Mouse (Mus musculus): Measurements from ENCODE around the gene Hoga1. TPM values are rescaled to one million over a fixed set of nuclear protein-coding genes. Genes with fewer than 3 reads are reported as not detected.

Hoga1 gene
- polyA plus RNA-seq, 1 experiment from 2014 or later, result 1.3 TPM

DNA sequence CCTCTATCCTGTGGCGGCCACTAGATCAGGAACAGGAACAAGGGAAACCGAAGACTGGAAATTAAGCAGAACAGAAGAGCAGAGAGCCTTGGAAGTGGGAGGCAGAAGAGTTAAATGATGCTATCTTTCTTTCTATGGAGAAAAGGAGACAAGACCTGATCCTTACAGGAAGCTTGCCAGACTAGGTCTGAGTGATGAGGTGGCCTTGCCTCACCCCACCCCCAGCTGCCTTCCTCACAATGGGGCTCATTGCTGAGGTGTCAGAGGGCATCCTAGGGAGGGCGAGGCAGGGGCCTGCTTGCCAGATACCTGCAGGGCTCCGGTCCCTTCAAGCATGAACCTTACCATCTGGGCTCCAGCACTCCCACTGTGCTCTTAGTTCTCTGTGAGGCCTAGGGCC, 6.5 kb downstream of the Hoga1 start, which contains the start of gene 4933411K16Rik:
4933411K16Rik (plus strand) TSS at position 301 of the 400 bp plus-strand sequence.
- WGBS, result 63% methylated on average over 4 of the region's 4 CpGs

DNA sequence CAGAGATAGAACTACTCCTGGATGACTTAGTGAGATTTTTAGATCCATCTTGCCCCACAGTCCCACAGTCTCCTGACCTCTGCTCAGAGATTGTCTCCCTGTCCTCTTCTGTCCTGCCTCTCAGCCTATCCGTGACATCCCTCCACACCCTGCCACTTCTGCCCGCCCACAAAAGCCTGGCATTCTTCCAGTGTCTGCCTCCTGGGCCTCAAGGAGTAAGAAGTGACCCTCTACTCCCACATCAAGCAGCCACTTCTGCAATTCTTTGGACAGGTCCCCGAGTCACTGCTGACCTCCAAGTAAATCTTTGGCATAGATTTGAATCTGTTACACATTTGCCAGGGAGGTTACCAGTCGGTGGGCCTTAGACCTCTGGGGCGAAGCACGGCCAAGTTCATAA, 8.8 kb downstream of the Hoga1 start:
- Histone ChIP-seq H3K4me2 (no peak overlapping the region), H3K9ac (no peak overlapping the region), H3K27me3 (no peaks in the 10 kb centered on the region), H3K4me1 (no peaks in the 10 kb centered on the region), H3K27ac (no peak overlapping the region), H3K4me3 (no peak overlapping the region), H3K9me3 (no peaks in the 10 kb centered on the region), H3K36me3 (no peaks in the 10 kb centered on the region)
- no peak for ATAC-seq (ENCODE audit: insufficient number of reproducible peaks, insufficient read depth, low FRiP score, low TSS enrichment, low read depth)
- 80% methylated on average over 6 of the region's 6 CpGs for WGBS

More for the DNA sequence above, 6.5 kb downstream of the Hoga1 start, which contains the start of gene 4933411K16Rik:
- Histone ChIP-seq H3K9me3 (no peaks in the 10 kb centered on the region), H3K36me3 (no peaks in the 10 kb centered on the region), H3K27ac (no peak within 1 kb of the TSS), H3K4me1 (no peaks in the 10 kb centered on the region), H3K27me3 (no peaks in the 10 kb centered on the region), H3K9ac (no peak within 1 kb of the TSS), H3K4me2 (no peak within 1 kb of the TSS), H3K4me3 (no peak within 1 kb of the TSS)
- ATAC-seq (ENCODE audit: insufficient number of reproducible peaks, insufficient read depth, low FRiP score, low TSS enrichment, low read depth), result no peak

DNA sequence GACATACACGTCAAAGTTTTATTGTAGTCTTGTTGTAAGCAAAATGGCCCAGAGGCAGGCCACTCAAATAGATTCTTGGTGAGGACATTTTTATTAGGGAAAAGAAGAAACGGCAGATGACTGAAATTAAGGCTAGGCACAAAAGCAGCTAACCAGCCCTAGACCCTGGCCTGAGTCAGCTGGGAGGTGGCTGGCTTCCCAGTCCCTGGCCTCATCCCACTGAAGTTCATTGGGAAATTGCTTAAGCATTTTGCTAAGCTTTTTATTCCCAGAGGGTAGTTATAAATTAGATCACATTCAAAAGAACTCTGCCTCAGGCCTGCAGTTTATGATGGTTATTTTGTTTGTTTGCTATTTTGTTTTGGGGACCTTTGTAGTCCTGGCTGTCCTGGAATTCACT, 10.5 kb downstream of the Hoga1 start:
- Histone ChIP-seq H3K36me3 (no peaks in the 10 kb centered on the region), H3K4me3 (no peak overlapping the region), H3K4me1 (no peaks in the 10 kb centered on the region), H3K9me3 (no peaks in the 10 kb centered on the region), H3K9ac (no peak overlapping the region), H3K27ac (no peak overlapping the region), H3K4me2 (no peak overlapping the region), H3K27me3 (no peaks in the 10 kb centered on the region)
- ATAC-seq (ENCODE audit: insufficient number of reproducible peaks, insufficient read depth, low FRiP score, low TSS enrichment, low read depth), result no peak
- 82% methylated on average over 2 of the region's 2 CpGs for WGBS

DNA sequence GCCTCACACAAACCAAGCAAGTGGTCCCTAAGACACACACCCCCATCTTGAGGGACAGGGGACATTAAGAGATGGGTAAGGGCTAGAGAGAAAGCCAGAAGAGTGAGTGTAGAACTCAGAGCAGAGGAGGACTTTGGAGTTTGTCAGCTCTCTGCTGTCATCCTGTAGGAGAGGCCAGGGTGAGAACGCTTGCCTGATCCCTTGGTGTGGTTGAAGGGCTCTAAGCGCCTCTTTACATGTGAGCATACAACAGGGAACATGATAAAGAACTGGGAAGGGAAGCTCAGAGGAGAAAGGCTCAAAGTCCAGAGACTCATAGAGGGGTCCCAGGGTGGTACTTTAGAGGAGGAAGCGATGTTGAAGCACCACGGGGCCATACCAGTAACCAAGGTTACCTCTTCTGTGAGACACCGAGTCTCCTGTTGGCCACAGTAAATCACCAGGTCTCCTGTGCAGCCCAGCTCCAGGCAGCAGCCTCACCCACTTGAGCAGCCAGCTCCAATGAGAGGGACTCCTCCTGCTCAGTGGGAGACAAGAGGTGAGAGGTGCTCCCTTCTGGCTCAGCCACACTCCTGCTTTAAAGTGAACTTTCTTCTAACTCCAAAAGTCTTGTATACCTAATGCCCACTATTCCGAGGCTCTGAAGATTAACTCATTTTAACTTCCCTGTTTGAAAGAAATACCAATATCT, 11.5 kb downstream of the Hoga1 start:
- Histone ChIP-seq H3K9ac (no peak overlapping the region), H3K36me3 (no peaks in the 10 kb centered on the region), H3K4me3 (no peak overlapping the region), H3K9me3 (no peaks in the 10 kb centered on the region), H3K4me2 (no peak overlapping the region), H3K27me3 (no peaks in the 10 kb centered on the region), H3K4me1 (no peaks in the 10 kb centered on the region), H3K27ac (no peak overlapping the region)
- 88% methylated on average over 6 of the region's 6 CpGs for WGBS
- no peak for ATAC-seq (ENCODE audit: insufficient number of reproducible peaks, insufficient read depth, low FRiP score, low TSS enrichment, low read depth)

DNA sequence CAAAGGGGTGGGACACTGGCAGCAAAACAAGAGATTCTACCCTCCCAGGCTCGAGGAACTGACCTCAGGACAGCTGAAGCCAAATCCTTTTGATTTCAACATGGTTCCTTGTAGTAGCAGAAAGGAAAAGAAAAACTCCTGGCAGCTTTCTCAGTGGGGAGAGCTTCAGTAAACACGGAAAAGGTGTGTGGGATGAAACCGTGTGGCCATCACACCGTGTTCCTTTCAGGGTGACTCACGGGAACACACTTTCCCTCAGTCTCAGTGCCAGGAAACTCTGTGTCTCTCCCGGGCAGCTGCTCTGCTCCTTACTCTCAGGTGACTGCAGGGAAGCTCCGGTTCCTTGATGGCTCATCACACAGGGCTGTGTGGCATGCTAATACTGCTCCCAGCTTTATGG, 13.0 kb downstream of the Hoga1 start:
- Histone ChIP-seq H3K27ac (no peak overlapping the region), H3K9ac (no peak overlapping the region), H3K4me2 (no peak overlapping the region), H3K36me3 (no peaks in the 10 kb centered on the region), H3K4me1 (no peaks in the 10 kb centered on the region), H3K4me3 (no peak overlapping the region), H3K9me3 (no peaks in the 10 kb centered on the region), H3K27me3 (no peaks in the 10 kb centered on the region)
- WGBS, result 72% methylated on average over 7 of the region's 7 CpGs
- no peak for ATAC-seq (ENCODE audit: insufficient number of reproducible peaks, insufficient read depth, low FRiP score, low TSS enrichment, low read depth)

DNA sequence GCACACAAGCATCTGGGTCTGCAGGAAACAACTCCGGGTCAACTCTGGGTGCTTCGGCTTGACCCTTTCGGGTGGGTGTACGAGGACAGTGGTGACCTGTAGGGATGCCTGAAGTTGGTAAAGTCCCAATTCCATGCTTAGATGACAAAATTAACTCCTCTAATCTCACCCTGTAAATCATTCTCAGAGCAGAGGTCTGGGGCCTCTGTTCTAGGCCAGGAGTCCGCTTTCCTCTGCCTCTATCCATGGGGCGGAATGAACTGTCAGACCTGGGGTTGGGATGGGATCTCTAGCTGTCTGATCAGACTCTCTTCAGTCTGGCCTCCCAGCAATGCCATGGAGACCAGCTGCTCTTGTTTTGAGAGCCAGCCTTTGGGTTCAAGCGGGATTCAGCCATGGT, 16.0 kb downstream of the Hoga1 start:
- WGBS, result 95% methylated on average over 7 of the region's 7 CpGs
- no peak overlapping the region for H3K4me2 ChIP-seq
- no peak overlapping the region for H3K27ac ChIP-seq
- H3K9me3 ChIP-seq, result no peaks in the 10 kb centered on the region
- H3K27me3 ChIP-seq, result no peaks in the 10 kb centered on the region
- no peaks in the 10 kb centered on the region for H3K36me3 ChIP-seq
- no peak for ATAC-seq (ENCODE audit: insufficient number of reproducible peaks, insufficient read depth, low FRiP score, low TSS enrichment, low read depth)
- H3K4me1 ChIP-seq, result no peaks in the 10 kb centered on the region
- H3K4me3 ChIP-seq, result no peak overlapping the region
- H3K9ac ChIP-seq, result no peak overlapping the region

DNA sequence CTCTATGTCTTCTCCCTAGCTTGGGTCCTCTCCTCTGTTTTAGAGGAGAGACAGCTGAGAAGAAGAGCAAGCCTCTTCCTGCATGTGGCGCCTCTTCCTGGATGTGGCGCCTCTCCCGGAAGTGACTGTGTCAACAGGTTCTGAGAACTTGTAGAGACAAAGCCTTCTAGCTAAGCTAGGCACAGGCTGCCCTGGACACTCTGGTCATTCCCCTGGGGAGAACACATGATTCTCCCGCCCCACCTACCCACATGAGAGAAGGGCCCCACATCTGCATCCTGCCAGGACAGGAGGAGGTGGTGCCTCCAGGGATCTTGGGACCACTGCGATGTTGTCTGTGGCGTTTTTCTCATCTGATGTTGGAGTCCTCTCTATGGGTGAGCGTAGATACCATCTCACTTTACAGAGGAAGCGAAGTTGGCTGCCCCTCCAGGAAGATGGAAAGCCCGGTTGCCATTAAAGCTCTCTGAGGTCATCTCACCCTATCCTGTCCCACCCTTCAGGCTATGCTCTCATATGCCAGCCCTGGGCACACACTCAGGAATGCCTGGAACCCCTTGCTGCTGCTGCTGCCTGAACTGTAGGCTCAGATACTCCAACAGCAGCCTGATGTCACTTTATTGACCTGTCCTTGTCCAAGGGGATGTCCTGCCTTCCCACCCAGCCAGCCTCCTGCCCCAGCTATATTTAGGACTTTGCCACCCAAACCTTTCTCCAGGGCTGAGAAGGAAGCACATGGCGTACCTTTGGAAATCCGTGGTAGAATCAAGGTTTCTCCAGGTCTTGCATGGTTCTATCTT, 23.2 kb downstream of the Hoga1 start:
- WGBS, result 77% methylated on average over 11 of the region's 11 CpGs
- Histone ChIP-seq H3K27me3 (no peaks in the 10 kb centered on the region), H3K27ac (no peak overlapping the region), H3K4me2 (no peak overlapping the region), H3K4me3 (no peak overlapping the region), H3K36me3 (no peaks in the 10 kb centered on the region; the same call in 1 of the 2 replicates), H3K4me1 (no peaks in the 10 kb centered on the region), H3K9ac (no peak overlapping the region), H3K9me3 (no peaks in the 10 kb centered on the region)
- ATAC-seq (ENCODE audit: insufficient number of reproducible peaks, insufficient read depth, low FRiP score, low TSS enrichment, low read depth), result no peak

DNA sequence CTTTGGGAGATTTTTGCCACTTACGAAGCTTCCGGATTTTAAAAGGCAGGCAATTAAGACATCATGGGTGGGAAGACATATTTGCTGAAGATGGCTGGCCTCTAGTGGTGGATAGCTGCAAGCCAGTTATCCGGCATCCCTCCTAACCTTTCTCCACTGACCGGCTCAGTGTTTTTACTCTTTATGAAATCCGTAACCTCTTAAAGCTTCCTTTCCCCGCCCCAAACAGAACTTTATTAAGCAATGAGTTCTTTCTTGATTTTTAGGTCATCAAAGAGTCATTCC, 23.8 kb downstream of the Hoga1 start:
- Histone ChIP-seq H3K36me3 (no peaks in the 10 kb centered on the region; the same call in 1 of the 2 replicates), H3K27me3 (no peaks in the 10 kb centered on the region), H3K9me3 (no peaks in the 10 kb centered on the region), H3K4me2 (no peak overlapping the region), H3K4me1 (no peaks in the 10 kb centered on the region), H3K4me3 (no peak overlapping the region), H3K27ac (no peak overlapping the region), H3K9ac (no peak overlapping the region)
- ATAC-seq (ENCODE audit: insufficient number of reproducible peaks, insufficient read depth, low FRiP score, low TSS enrichment, low read depth), result no peak
- WGBS, result 68% methylated on average over 6 of the region's 6 CpGs

DNA sequence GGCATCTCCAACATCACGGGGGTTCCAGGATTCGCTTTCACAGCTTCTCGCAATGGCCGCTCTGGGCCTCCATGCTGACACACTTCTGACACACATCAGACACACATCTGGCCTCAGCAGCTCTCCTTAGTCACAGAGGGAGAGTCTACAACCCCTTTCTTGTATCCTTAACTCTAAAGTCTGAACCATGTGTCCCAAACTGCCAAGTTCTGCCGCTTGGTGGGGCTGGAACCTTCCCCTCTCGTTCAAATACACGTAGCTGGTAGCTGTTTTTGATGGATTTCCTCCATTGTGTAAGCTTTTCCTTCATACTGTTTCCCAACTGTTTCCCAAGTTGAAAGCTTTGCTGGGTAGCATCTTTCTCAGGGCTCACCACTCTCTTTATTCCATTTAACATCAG, 25.8 kb downstream of the Hoga1 start:
- 75% methylated on average over 7 of the region's 7 CpGs for WGBS
- H3K4me2 ChIP-seq, result no peak overlapping the region

DNA sequence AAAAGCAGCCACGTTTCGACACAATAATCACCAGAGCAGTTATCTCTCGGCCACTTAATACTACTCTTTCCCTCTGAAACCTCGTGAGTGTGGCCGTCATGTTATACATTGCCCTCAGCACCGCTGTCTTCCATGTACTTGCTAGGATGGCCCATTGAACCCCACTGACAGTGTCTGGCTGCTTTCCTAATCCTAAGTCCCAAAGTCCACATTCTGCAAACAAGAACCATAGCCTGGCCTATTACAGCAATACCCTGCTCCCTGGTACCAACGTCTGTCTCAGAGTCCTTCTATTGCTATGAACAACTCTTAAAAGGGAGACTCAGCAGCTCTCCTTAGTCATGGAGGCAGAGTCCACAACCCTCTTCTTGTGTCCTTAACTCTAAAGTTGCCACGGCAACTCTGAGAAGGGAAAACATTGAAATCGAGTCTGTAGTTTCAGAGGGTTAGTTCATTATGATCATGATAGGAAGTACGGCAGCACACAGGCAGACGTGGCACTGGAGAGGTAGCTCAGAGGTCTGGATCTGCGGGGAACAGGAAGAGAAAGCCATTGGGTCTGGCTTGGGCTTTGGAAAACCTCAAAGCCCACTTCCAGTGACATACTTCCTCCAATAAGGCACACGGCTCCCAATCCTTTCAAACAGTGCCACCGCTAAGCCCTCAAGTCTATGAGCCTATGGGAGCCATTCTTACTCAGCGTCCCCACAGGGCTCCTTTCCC, 26.6 kb downstream of the Hoga1 start:
- H3K4me2 ChIP-seq, result no peak overlapping the region
- no peaks in the 10 kb centered on the region for H3K27me3 ChIP-seq
- no peak overlapping the region for H3K4me3 ChIP-seq
- no peaks in the 10 kb centered on the region for H3K4me1 ChIP-seq
- peaks cover 21% of the 10 kb centered on the region for H3K36me3 ChIP-seq
- no peak overlapping the region for H3K9ac ChIP-seq
- 85% methylated on average over 15 of the region's 15 CpGs for WGBS
- ATAC-seq (ENCODE audit: insufficient number of reproducible peaks, insufficient read depth, low FRiP score, low TSS enrichment, low read depth), result no peak
- H3K9me3 ChIP-seq, result no peaks in the 10 kb centered on the region
- H3K27ac ChIP-seq, result no peak overlapping the region

More for the DNA sequence above, 25.8 kb downstream of the Hoga1 start:
- no peak for ATAC-seq (ENCODE audit: insufficient number of reproducible peaks, insufficient read depth, low FRiP score, low TSS enrichment, low read depth)
- no peaks in the 10 kb centered on the region for H3K27me3 ChIP-seq
- H3K4me3 ChIP-seq, result no peak overlapping the region
- H3K36me3 ChIP-seq, result peaks cover 16% of the 10 kb centered on the region
- no peaks in the 10 kb centered on the region for H3K4me1 ChIP-seq
- no peak overlapping the region for H3K9ac ChIP-seq
- no peaks in the 10 kb centered on the region for H3K9me3 ChIP-seq
- no peak overlapping the region for H3K27ac ChIP-seq

DNA sequence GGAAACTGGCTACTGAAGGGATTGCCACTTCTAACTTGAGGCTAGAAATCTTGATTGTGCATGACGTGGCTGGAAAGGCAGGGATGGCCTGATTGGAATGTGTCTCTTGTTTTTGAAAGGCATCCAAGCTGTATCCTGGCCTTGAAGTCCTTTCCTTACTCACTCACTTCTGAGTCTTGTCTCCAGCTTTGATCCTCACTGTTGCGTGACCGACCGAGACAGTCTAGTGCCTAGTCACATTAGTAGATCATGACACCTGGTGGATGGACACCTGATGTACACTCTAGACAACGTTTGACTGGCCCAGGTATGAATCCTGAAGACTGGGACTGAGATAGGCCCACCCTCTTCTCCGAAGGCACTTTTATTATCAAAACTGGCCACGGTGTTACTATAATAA, 27.4 kb downstream of the Hoga1 start:
- H3K27me3 ChIP-seq, result no peaks in the 10 kb centered on the region
- no peak for ATAC-seq (ENCODE audit: insufficient number of reproducible peaks, insufficient read depth, low FRiP score, low TSS enrichment, low read depth)
- WGBS, result 76% methylated on average over 7 of the region's 7 CpGs

More for the DNA sequence above, 27.4 kb downstream of the Hoga1 start:
- Histone ChIP-seq H3K9ac (no peak overlapping the region; the same call in 1 of the 2 replicates), H3K9me3 (no peaks in the 10 kb centered on the region), H3K4me3 (no peak overlapping the region), H3K4me1 (no peaks in the 10 kb centered on the region), H3K27ac (no peak overlapping the region), H3K36me3 (peaks cover 26% of the 10 kb centered on the region), H3K4me2 (no peak overlapping the region)
